Mouse (Mus musculus) splenic B cell, adult 2 months (primary cell): Measurements from ENCODE around the gene Atp2b4.

ENCODE experiments used
- DNase-seq: peaks from one replicate; pipeline ENCODE4 v3.0.0-alpha.2; 2011; ENCODE audit warnings: low read depth, low spot score
- H3K27me3 ChIP-seq: 2 replicates; pipeline ENCODE4 v1.6.1; 2012; ENCODE audit warnings: mild to moderate bottlenecking, low read length, moderate library complexity, mixed read lengths; ENCODE audit not compliant: control insufficient read depth, poor library complexity, insufficient read depth, severe bottlenecking
- H3K36me3 ChIP-seq: 2 replicates; pipeline ENCODE4 v1.6.1; 2012; ENCODE audit warnings: mild to moderate bottlenecking, low read length, moderate library complexity, mixed read lengths; ENCODE audit not compliant: control insufficient read depth, poor library complexity, insufficient read depth, severe bottlenecking

Atp2b4 gene

GRCm38 (mm10) chr1:133781531-133781930 lies 19.3 kb downstream of the Atp2b4 start:
- no peak for DNase-seq
- no peaks in the 10 kb centered on the region for H3K27me3 ChIP-seq

DNA sequence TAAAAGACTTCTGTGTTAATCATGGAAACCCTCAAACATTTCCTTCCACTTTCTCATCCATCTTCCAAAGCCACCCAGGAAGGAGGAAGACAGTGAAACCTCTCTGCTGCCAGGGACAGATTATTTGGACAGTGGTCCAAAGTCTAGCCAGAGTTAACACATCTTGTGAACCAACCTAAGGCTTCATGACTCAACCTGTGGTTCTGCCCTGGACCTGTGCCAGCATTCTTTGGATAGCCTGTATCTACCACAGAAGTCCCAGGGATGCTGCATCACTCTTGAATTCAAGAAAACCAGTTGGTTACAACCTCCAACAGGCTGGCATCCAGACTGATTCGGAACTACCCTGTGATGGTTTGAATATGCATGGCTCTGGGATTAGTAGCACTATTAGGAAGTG lies 21.8 kb downstream of the Atp2b4 start:
- Histone ChIP-seq H3K27me3 (no peaks in the 10 kb centered on the region), H3K36me3 (no peaks in the 10 kb centered on the region)
- DNase-seq: no peak

More at GRCm38 (mm10) chr1:133781531-133781930, 19.3 kb downstream of the Atp2b4 start:
- no peaks in the 10 kb centered on the region for H3K36me3 ChIP-seq

GRCm38 (mm10) chr1:133777651-133778231 lies 23.1 kb downstream of the Atp2b4 start:
- no peaks in the 10 kb centered on the region for H3K36me3 ChIP-seq
- no peak for DNase-seq
- no peaks in the 10 kb centered on the region for H3K27me3 ChIP-seq

DNA sequence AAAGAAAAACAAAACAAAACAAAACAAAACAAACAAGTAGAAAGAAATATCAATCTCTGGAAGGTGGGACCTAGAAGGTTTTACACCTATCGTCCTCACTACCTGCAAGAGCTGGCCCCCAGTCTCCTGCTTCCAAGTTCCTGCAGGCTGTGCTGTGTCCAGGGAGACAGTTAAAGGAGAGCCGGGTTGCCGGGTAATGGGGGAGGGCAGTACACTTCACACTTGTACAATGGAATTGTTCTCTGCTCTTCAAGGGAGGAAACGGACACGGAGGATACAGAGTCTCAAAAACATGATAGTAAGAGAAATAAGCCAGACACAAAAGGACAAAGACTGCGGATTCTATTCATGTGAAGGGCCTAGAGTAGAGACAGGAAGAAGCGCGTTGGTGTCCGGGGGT lies 28.3 kb downstream of the Atp2b4 start:
- no peak for DNase-seq
- no peaks in the 10 kb centered on the region for H3K36me3 ChIP-seq

GRCm38 (mm10) chr1:133771831-133772399 lies 28.9 kb downstream of the Atp2b4 start:
- Histone ChIP-seq H3K27me3 (no peaks in the 10 kb centered on the region), H3K36me3 (no peaks in the 10 kb centered on the region)
- DNase-seq: no peak

More for the DNA sequence above, 28.3 kb downstream of the Atp2b4 start:
- no peaks in the 10 kb centered on the region for H3K27me3 ChIP-seq

- H3K36me3 ChIP-seq: no peaks in the 10 kb centered on the region
- DNase-seq: no peak
- H3K27me3 ChIP-seq: no peaks in the 10 kb centered on the region
Observed at GRCm38 (mm10) chr1:133767994-133768393, 32.8 kb downstream of the Atp2b4 start.

DNA sequence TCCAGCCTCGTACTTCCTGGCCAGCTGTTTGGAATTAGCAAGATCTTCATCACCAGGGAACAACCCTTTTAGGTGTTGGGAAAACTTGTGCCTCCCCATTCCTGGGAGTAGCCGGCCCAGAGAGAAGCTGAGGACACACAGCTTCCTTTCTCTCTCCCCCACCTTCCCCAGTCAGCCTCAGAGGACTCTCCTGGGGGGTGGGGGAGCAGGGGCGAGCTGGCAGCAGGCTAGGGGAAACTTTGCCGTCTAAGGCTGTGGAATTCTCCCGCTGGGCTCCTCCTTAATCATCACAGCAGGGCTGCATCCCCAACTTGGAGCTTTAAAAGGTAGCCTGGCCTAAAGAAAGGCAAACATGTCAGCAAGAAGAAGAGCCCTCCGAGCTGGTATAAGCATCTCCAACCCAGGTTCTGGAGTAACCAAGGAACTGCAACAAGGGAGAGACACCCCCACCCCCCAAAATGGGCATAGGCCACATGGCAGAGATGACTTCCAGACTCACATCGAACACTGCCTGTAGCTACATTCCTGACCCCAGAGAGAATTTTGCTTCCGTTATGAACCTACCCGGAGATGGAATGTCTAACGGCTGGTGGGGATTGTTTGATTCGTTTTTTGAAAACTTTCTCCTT lies 33.8 kb downstream of the Atp2b4 start:
- Histone ChIP-seq H3K27me3 (no peaks in the 10 kb centered on the region), H3K36me3 (no peaks in the 10 kb centered on the region)
- DNase-seq: no peak

- Histone ChIP-seq H3K36me3 (no peaks in the 10 kb centered on the region), H3K27me3 (no peaks in the 10 kb centered on the region)
- no peak for DNase-seq
Observed at GRCm38 (mm10) chr1:133765376-133765775, 35.5 kb downstream of the Atp2b4 start.

GRCm38 (mm10) chr1:133762946-133763422 lies 37.9 kb downstream of the Atp2b4 start:
- H3K36me3 ChIP-seq: no peaks in the 10 kb centered on the region
- no peak for DNase-seq
- H3K27me3 ChIP-seq: no peaks in the 10 kb centered on the region

- no peaks in the 10 kb centered on the region for H3K36me3 ChIP-seq
- DNase-seq: no peak
- no peaks in the 10 kb centered on the region for H3K27me3 ChIP-seq
Observed at GRCm38 (mm10) chr1:133761278-133761677, 39.6 kb downstream of the Atp2b4 start.

GRCm38 (mm10) chr1:133754317-133754868 lies 46.4 kb downstream of the Atp2b4 start:
- no peaks in the 10 kb centered on the region; the same call in 1 of the 2 replicates for H3K36me3 ChIP-seq
- no peaks in the 10 kb centered on the region; the same call in 1 of the 2 replicates for H3K27me3 ChIP-seq
- no peak for DNase-seq

- Histone ChIP-seq H3K27me3 (no peaks in the 10 kb centered on the region; the same call in 1 of the 2 replicates), H3K36me3 (no peaks in the 10 kb centered on the region; the same call in 1 of the 2 replicates)
- DNase-seq: no peak
Observed at GRCm38 (mm10) chr1:133753325-133753724, 47.5 kb downstream of the Atp2b4 start.

DNA sequence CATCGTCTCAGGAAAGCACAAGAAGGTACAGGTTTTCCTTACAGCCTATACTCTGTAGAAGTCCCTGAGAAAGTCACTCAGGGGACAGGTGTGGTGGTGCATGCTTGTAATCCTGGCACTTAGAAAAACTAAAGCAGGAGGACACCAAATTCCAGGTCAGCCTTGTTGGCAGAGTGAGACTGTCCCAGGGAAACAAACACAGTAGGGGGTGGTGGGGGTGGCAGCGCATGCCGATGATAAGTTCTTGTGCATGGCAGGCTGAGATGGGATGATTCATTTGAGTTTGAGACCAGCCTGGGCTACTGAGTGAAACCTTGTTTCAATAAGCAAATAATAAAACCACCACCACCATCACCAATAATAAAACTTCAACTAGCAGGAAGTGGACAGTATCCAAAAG lies 49.2 kb downstream of the Atp2b4 start:
- Histone ChIP-seq H3K36me3 (no peaks in the 10 kb centered on the region; the same call in 1 of the 2 replicates), H3K27me3 (no peaks in the 10 kb centered on the region; the same call in 1 of the 2 replicates)
- DNase-seq: no peak

- Histone ChIP-seq H3K36me3 (no peaks in the 10 kb centered on the region; the same call in 1 of the 2 replicates), H3K27me3 (no peaks in the 10 kb centered on the region)
- no peak for DNase-seq
Observed at GRCm38 (mm10) chr1:133749954-133750353, 50.9 kb downstream of the Atp2b4 start.

DNA sequence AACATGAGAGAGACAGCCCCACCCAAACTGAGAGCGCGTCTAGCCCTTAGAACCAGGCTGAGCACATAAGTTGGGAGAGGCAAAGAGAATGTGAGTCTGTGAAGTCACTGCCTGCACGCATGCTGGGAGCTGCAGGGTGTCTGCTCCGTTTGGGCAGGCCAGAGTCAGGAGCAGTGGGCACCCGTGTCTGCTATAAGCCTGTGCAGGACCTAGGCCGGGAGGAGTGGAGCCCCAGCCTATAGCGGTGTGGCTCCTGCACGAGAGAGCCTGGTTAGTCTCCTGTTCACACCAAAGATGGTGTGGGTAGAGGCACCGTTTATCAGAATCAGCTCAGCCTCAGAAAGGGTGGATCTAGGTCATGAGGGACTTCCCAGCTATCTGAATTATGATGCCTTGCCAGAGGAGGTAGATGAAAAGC lies 55.8 kb downstream of the Atp2b4 start:
- no peak for DNase-seq
- Histone ChIP-seq H3K27me3 (no peaks in the 10 kb centered on the region), H3K36me3 (no peaks in the 10 kb centered on the region)
